Mouse (Mus musculus) liver, adult 2 months (tissue): Measurements from ENCODE around the gene Zzef1.

Experiments
- CTCF ChIP-seq: fragments of 200-500 bp; IDR thresholded peaks from 2 replicates; pipeline ENCODE4 v1.5.1; 2011; ENCODE audit warnings: low read depth, low read length, control low read depth
- POLR2A ChIP-seq: fragments of 200-500 bp; IDR thresholded peaks from 2 replicates; pipeline ENCODE4 v1.6.1; 2011; ENCODE audit warnings: low read length, control low read depth; ENCODE audit not compliant: insufficient read depth; ENCODE audit errors: extremely low read depth

- no peak for TF ChIP-seq CTCF
- no peak for TF ChIP-seq POLR2A
Observed at GRCm38 (mm10) chr11:72854251-72854650, 58.2 kb downstream of the Zzef1 start.
